Mouse (Mus musculus) megakaryocyte-erythroid progenitor cell, adult 5-6 weeks (primary cell): ENCODE results near the gene Hras. TPM values are rescaled to one million over a fixed set of nuclear protein-coding genes. Genes with fewer than 3 reads are reported as not detected.

ENCODE experiments used
- ATAC-seq: replicated peaks from 2 replicates; pipeline ENCODE4 v1.8.0; 2016; ENCODE audit warnings: mild to moderate bottlenecking, inconsistent platforms; ENCODE audit not compliant: severe bottlenecking, poor library complexity, low FRiP score, low TSS enrichment
- total RNA-seq, 2 experiments: library from RNA; stranded (forward) in 1 of 2; stranded (reverse) in 1 of 2; fragments of 200-1000, 215-1000 nt in 1 of 2; fragments of >200 nt in 1 of 2; fragmentation: Nextera tagmentation in 1 of 2; gene quantifications; 2 replicates each; pipeline ENCODE4 v1.2.3; 2014 to 2017

Hras gene
- total RNA-seq (2014; fragmentation: Nextera tagmentation) (73.1 and 108 TPM in 2 replicates), total RNA-seq (2017) (30.1 and 48.6 TPM in 2 replicates)

DNA sequence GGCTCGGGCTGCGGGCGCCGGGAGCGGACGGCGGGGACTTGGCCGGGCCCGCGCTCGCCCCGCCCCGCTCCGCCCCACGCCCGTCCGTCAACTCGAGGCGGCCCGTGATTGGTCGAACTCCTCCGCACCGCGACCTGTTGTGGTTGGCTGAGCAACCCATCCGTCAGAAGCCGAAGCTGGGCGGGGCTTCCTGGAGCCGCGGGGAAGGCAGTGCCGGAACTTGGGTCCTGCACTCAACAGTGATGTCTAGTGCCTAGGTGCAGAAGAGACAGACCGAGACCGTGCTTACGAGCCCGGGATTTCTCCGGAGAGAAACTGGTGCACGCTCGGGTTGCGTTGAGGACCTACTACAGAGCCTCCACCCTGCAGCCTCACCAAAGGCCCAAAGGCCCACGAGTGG is at the start of gene Hras, which contains the start of gene Lrrc56:
TSS of gene Hras (minus strand) at position 58 of the 400 bp plus-strand sequence.
TSS of gene Lrrc56 (plus strand) at position 210 of the 400 bp plus-strand sequence.
- ATAC-seq: peak; percentile 88

DNA sequence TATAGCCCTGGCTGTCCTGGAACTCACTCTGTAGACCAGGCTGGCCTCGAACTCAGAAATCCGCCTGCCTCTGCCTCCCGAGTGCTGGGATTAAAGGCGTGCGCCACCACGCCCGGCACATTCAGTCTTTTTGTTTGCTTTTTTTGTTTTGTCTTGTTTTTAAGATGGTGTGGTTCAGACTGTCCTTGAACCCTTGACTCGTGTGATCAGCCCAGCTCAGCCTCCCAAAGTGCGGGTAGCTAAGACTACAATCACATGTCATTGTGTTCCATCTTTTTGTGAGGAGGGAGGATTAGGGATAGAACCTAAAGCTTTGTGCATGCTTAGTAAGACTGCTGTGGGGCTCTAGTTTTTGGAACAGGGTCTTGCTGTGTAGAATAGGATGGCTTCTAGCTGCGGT is 37.7 kb upstream of the Hras start:
- ATAC-seq: no peak

DNA sequence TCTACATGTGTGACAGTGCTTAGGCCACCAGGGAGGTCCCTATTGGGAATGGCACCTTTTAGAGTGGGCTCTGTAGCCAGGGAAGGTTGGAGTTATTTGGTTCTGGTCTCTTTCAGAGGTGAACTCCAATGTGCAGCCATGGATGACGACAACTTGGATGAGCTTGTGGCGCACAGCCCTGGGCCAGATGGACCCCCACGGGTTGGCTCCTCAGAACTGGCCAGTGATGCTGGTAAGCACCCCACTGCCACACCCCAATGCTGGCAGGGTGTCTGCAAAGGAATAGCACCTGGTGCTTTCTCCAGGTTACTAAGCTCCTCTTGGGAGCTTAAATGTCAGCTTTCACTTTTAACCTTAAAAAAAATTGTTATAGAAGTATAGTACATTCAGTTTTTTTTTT is 37.3 kb upstream of the Hras start:
- no peak for ATAC-seq

- ATAC-seq: no peak
These were observed 36.8 kb upstream of the Hras start for GRCm38 (mm10) chr7:141230570-141230969.

DNA sequence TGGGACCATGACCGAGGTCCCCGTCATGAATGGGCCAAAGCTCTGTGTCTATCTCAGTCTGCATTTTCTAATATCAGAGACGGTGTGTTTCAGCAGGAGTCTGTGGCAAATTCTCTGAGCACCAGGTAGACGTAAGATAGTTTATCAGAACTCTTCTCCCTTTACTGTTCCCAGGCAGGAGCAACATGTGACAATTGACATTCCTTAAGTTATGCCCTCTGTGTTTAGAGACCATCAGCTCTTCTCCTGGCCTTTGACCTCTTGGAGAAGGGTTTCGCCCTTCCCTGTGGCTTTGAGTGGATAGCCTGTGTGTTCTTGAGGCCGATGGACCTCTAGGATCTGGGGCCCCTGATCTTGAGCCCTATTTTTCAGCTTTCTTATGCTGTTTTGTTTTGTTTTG is 35.9 kb upstream of the Hras start:
- no peak for ATAC-seq

GRCm38 (mm10) chr7:141228279-141229067 is 34.7 kb upstream of the Hras start, which contains the start of gene Phrf1:
Phrf1 (plus strand) TSS chr7:141228784.
- peak; percentile 90 for ATAC-seq

DNA sequence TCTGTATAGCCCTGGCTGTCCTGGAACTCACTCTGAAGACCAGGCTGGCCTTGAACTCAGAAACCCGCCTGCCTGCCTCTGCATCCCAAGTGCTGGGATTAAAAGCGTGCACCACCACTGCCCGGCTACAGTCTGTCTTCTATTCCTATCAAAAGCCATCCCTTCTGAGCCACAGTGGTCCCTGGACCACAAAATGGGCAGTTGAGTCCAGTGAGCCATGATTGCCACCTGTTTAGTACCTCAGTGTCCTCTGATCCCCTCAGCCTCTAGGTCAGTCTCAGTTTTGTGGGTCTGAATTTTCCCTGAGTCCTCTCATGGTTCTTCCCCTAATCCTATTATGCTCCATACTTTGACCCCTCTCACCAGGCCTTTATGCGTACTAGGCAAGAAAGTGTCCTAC is 34.0 kb upstream of the Hras start:
- no peak for ATAC-seq

GRCm38 (mm10) chr7:141226535-141226934 is 32.7 kb upstream of the Hras start:
- no peak for ATAC-seq

GRCm38 (mm10) chr7:141222696-141223215 is 29.0 kb upstream of the Hras start:
- no peak for ATAC-seq

- no peak for ATAC-seq
These were observed 28.3 kb upstream of the Hras start for GRCm38 (mm10) chr7:141222126-141222467.

DNA sequence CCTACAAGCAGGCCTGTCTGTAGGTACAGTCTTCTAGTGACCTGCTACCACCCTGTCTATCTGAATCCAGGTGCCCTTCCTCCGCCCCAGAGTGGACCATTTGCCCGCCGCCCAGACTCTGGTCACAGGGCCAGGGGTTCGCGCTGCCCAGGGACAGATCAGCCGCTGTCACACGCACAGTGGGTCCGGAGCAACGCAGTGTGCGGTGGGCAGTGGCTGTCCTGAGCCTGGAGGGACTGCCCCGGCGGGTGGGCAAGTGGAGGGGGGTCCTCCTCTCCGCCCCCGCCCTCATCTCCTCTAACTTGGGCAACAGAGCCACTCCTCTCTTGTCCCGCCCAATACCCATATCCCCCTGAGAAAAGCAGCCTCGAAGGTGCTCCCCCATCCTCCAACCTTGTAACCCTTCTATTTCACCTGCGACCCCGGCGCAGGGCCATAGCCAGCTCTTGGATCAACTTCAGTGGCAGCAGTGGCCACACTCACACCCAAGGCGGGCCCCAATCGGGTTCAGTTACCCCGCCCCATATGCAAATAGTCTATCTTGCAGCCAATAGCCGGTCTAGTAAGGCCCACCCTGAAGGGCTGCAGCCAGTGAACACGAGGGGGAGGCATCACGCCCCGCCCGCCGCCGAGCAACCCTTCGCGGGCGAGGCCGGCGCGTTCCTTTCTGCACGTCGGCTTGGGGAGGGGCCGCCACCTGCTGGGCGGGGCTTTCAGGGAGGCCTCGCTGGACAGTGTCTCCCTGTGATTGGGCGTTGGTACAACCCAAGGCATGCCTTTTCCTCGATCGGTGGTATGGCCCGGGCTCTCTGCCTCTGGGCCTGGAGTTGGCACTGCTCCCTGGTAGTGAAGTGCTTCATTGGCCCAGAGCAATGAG is 27.7 kb upstream of the Hras start:
- ATAC-seq: peak; percentile 95

DNA sequence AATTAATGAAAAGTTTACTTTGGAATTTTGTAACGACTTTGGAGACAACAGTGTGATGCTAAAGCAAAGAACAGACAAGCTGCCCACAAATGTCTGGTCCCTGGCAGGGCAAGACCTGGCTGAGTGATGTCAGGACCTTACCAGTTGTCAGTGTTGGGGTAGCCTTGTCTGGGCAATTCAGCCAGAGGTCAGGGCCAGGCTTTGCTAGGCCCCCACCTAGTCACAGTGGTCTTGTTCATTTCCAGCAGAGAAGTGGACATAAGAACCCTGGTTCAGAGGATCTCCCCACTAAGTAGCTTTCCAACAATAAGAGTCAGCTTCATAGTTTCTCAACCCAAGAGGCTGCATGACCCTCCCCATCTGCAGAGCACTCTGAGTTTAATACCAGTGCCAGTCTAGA is 26.6 kb upstream of the Hras start:
- ATAC-seq: no peak

DNA sequence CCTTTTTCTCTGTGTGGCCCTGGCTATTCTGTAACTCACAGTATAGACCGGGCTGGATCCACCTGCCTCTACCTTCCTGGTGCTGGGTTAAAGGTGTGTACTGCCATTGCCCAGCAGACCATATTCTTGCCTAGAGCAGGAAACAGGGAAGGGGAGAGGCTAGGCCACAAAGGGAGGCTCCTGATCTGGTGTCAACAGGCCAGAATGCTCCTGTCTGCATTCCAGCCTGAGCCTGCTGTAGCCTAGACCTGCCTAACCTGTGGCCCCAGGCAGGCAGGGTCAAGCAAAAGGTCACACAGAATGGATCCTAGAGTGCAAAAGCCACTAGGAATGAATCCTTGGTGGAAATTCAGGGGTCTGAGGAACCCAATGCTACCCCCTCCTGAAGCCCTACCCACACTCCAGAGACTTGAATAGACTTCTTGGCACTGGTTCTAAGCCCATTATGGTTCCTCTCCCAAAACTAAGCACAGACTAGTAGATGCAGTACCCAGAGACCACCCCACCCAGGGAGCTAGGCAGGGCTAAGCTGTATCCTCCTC is 25.8 kb upstream of the Hras start:
- no peak for ATAC-seq

DNA sequence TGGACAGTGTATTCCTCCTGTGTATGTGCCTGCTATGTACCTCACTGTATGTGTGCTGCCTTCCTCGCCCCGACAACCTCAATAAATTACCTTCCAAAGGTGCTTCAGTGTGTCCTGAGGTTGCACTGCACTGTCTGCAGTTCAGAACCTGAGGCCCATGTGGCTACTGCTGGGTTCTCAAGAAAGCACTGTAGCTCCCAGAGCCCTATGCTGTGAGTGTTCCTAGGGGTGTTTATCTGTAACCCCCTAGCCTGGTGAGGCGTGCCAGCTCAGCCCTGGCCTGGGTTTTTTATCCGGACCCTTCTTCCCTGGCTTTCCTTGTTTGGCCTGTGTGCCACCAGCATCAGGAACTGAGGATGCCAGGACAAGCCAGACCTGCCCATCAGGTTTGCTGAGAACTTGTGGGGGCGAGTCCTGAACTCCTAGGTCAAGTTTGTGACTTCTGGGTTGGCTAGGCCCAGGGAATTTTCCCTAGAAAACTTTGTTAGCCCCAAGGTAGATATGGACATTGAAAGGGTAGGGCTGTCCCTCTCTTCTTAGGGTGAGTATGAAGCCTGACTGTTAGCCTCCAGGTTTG is 24.8 kb upstream of the Hras start:
- ATAC-seq: no peak

DNA sequence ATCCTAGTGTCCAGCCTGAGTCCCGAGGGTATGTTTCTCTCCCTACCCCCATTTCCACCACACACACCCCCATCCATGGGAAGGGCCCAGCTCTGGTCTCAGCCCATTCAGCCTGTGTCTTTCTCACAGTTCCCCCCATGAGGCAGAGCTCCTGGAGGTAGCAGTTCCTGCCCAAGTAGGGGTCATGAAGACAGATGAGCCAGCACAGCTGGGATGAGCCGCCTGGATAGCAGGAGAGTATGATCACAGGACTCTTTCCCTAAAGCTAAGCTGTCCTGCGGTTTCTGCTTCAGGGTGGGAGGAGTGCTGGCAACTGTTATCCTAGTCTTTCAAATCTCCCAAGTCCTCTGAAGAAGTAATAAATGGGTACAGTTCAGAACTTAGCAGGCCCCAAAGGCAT is 24.3 kb upstream of the Hras start:
- ATAC-seq: no peak

- no peak for ATAC-seq
These were observed 23.7 kb upstream of the Hras start for GRCm38 (mm10) chr7:141217343-141218013.

DNA sequence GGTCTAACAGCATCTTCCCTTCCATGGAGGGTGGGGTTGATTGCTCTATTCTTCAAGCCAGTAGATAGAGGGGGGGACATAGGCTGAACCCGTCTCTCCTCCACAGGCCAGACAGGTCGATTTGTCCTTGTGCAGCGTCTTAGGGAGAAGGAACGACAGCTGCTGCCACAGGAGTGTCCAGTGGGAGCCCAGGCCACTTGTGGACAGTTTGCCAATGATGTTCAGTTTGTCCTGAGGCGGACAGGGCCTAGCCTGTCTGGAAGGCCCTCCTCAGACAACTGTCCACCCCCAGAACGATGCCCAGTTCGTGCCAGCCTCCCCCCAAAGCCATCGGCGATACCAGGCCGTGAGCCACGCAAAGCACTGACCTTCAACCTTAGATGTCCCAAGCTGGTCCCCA is 23.1 kb upstream of the Hras start:
- ATAC-seq: no peak

DNA sequence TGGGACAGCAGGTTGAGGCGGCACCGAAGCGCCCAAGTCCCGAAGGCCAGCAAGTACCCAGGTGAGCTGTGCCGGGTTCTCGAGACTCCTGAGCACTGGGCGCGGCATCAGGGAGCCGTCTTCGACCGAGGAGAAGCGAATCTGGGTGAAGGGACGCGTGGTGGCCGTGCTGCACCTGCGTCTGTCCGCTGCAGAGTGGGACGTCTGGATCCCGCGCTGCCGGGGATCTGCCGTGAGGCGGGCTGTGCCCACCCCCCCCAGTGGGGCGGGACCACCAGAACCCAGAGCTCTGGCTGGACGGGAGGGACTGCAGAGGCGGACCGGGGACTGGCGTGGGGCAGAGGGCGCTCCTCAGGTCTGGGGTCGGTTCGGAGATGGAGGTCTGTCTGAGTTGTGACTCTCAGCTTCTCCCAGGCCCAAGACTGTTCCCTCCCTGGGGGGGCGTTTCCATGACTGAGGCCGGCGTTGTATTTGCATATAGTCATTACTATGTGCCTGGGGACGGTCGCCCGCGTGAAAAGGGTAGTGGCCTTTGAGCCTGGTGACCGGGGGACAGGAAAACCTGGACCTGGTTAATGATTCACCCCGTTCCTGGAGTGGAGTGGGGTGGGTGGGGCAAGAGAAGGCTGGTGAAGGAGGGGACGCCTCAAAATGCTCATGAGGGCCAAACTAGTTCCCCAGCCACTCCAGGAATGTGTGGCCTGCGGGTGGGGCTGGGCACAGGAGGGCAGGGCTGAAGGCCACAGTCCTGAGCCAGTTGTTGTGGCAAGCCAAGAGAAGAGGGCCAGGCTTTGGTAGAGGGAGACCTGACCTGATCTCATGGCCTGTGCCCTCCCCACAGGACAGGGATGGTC is 22.3 kb upstream of the Hras start:
- ATAC-seq: peak; percentile 38
